Mouse (Mus musculus): ENCODE measurements around the gene Rspry1. TPM values are rescaled to one million over a fixed set of nuclear protein-coding genes. Genes with fewer than 3 reads are reported as not detected.

Rspry1 gene
- total RNA-seq, 2 experiments from 2014 or later, result 31.8 to 35.3 TPM

DNA sequence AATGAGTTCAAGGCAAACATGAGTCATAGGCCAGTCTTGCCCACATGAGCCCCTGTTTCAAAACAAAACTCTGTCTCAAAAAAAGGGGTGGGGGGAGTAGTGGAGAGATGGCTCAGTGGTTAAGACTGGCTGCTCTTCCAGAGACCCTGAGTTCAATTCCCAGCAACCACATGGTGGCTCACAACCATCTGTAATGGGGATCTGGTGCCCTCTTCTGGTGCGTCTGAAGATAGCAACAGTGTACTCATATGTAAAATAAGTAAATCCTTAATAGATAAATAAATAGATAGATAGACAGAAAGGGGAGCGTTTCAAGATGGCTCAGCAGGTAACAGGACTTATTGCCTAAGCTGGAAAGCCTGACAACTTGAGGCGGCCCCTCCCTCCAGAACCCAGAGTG, 78.7 kb downstream of the Rspry1 start:
- ATAC-seq (ENCODE audit: poor library complexity, severe bottlenecking), result no peak

DNA sequence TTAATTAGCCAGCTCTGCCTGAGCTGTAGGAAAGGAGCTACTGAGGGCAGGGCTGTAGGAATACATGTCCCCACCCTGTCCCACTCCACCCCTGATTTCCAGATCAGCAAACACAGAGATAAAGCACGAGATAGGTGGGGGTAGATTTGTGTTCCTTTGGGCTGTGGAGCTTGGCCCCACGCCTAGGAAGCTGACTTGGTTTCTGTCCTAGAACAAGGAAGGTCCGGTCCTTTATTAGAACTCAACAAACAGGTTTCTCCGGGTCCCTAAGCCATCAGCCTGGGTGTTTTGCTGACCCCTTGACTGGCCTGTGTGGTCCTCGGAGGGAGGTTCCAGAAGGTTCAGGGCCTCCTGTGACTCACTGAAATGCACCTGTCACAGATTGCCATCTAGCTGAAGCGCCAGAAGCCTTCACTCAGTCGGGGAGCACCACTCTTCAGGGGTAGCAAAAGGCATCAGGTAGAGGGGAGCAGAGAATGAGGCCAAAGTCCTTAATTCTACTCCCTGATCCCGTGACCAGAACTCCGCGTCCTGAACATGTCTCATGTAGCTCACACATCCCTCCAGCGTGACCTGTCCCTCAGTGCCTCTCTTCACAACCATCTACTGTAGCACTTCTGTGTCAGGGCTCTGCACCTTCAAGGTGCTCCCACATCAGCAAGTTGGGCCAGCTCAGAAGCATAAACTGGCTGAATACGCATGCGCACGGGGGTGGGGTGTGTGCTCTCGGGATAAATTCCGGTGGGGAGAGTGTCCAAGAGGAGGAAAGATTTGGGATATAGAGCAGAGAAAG, 81.2 kb downstream of the Rspry1 start:
- no peak for ATAC-seq (ENCODE audit: poor library complexity, severe bottlenecking)

DNA sequence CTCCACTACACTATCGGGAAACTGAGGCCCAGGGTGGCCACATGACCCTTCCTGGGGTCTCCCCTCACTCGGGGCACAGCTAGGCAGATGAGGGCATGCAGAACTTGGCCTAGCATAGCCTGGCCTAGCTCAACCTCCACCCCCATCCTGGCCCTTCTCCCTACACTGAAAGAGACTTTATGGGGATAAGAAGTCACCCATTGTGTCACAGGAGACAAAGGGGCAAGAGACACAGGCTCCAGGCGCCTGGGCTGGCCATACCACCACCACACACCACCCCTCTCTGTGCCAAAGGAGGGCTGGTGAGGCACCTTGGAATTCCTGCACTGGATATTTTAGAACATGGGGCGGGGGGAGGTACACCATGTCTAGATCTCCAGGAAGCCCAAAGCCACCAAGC, 82.5 kb downstream of the Rspry1 start:
- no peak for ATAC-seq (ENCODE audit: poor library complexity, severe bottlenecking)

DNA sequence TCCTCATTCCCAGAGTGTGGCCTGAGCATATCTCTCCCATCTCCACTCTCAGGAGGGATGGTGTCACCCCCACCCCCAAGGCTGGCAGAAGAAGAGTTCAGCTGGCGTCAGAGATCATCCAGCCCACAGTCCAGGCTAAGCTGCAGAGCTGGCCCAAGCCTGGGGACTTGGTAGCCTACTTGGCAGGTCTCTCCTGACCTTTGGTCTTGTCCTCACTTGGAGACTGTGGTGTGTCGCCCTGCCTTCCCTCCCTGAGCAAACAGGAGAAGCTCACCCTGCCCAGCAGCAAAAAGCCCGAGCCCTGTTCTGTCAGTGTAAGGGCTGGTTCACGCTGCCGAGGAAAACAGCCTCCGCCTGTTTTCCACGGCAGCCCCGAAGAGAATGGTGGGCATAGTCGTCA, 84.2 kb downstream of the Rspry1 start:
- no peak for ATAC-seq (ENCODE audit: poor library complexity, severe bottlenecking)

DNA sequence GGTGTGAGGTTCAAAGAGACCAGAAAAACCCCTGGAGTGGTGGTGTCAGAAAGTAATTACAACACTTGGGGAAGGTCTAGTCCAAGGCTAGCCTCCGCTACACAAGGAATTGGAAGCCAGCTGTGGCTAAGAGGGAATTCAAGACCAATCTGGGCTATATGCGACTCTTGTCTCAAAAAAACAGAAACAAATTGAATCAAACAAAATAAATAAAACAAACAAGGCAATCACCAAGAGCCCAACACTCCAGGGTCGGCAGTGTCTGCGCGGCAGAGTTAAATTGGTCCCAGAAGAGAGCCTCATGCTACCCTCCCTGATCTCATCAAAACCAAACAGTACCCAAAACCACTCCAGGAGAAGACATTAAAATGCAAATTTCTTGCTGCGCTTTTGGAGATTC, 93.0 kb downstream of the Rspry1 start:
- ATAC-seq (ENCODE audit: poor library complexity, severe bottlenecking), result no peak

DNA sequence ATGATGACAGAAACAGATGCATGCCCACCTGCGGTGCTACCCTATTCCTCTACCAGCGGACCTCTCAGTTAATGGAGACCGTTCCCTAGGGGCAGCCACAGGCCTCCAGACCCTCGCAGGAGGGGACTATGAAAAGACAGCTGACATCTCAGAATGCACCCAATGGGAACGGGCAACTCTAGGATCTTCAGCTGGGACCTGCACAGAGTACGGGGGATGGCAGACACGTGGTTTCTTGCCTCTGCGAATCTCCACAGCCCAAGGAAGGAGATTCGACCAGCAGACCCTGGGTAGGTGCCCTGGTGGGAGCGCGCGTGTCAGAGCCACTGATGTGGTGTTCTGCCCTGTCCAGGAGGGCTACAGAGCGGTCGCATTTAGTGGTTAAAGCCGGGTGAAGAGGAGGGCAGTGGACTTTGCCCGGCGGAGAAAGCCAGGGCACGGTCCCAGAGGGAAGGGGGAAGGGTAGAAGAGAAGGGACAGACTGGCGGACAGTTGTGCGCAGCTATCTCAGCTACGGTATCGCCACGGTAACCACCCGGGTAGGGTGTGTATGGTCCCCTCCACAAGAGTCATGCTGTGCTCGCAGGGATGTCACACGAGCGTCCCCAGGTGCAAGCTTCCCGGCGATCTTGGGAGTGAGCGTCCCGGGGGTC, 93.7 kb downstream of the Rspry1 start:
- peak; percentile 36 for ATAC-seq (ENCODE audit: poor library complexity, severe bottlenecking)

DNA sequence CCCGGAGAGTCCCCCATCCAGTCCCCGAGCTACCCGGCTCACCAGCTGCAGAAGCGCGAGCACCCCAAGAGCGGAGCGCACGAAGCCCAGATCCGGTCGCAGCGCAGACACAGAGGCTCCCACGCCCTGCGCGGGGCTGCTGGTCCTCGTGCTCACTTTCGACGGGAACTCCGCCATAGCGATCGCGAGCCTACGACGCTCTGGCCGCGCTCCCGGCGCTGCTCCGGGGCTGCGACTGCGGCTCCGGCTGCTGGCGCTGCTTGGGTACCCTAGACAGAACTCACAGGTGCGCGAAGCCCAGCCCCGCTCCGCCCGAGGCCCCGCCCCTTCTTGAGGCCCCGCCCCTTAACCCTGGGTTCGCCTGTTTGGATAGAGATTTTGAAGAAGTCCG, 94.3 kb downstream of the Rspry1 start, which contains the start of gene Pllp:
Pllp (minus strand) TSS at position 285 of the 391 bp plus-strand sequence.
- ATAC-seq (ENCODE audit: poor library complexity, severe bottlenecking), result peak; percentile 79

DNA sequence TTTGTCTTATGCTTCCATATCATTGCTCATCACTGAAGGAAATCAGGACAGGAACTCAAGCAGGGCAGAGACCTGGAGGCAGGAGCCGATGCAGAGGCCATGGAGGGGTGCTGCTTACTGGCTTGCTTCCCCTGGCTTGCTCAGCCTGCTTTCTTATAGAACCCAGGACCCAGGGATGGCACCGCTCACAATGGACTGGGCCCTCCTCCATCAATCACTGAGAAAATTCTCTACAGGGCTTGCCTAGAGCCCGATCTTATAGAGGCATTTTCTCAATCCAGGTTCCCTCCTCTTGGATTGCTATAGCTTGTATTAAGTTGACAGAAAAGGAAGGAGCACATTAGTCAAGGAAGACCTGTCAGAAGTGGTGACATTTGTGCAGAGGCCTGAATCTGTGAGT, 94.8 kb downstream of the Rspry1 start:
- ATAC-seq (ENCODE audit: poor library complexity, severe bottlenecking), result no peak

DNA sequence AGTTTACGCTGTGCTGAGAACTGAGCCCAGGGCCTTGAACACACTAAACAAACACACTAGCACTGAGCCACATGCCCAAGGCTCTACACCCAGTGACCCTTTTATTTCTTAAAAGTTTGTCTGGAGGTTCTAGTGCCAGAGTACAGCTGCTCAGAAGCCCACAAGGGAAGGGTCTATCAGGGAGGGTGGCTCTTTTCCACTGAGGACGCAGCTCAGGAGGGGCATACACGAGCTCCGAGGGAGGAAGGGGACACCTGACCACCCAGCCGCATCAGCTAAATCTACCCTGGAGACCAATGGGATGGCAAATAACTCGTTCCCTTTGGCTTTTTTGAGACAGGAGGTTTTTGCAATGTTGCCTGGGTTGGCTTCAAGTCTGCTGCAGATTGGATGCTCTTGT, 96.2 kb downstream of the Rspry1 start:
- no peak for ATAC-seq (ENCODE audit: poor library complexity, severe bottlenecking)

DNA sequence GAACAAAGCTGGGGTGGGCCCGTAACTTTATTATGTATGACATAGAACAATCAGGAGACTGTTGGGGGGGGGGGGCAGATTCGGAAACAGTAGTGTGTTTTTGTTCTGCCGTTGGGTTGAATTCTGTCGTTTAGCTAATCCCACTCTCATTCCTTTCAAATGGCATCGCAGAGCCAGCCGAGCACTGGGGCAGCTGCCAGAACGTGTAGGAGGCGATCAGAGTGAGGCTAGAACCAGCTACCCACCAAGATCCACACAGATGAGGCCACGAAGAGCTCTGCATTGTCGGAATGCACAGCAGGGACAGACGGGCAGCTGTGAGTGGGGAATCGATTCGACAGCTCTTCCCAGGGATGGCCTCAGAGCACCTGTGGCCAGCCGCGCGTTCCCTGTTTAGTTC, 97.6 kb downstream of the Rspry1 start:
- no peak for ATAC-seq (ENCODE audit: poor library complexity, severe bottlenecking)

DNA sequence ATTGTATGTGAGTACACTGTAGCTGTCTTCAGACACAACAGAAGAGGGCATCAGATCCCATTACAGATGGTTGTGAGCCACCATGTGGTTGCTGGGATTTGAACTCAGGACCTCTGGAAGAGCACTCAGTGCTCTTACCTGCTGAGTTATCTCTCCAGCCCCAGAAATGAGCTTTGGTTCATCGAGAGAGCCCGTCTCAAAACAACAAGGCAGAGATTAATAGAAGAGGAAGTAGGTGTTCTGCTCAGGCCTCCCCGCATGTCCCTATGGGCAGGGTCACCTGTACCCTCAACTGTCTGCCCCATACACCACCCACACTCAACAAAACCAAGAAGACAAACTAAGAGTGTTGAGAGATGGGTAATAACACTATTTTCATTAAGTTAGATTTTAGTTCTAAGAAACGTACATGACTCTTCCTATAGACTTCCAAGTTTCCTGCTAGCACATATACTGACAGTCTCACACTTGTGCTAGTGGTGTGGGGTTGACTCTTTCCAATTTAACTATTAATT, 98.7 kb downstream of the Rspry1 start:
- no peak for ATAC-seq (ENCODE audit: poor library complexity, severe bottlenecking)

DNA sequence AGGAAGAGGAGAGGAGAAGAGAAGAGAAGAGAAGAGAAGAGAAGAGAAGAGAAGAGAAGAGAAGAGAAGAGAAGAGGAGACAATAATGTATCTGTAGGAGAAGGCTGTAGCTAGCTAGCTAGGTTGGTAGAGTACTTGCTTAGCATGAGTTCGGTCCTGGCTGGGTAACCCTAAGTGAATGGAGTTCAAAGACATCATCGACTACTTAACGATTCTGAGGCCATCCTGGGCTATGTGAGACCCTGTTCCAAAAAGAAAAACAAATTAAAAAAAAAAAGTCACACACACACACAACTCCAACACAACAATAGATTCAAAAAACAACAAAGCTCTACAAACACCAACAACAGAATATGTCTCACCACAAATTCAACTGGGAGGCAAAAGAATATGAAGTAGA, 100.4 kb downstream of the Rspry1 start:
- ATAC-seq (ENCODE audit: poor library complexity, severe bottlenecking), result no peak

DNA sequence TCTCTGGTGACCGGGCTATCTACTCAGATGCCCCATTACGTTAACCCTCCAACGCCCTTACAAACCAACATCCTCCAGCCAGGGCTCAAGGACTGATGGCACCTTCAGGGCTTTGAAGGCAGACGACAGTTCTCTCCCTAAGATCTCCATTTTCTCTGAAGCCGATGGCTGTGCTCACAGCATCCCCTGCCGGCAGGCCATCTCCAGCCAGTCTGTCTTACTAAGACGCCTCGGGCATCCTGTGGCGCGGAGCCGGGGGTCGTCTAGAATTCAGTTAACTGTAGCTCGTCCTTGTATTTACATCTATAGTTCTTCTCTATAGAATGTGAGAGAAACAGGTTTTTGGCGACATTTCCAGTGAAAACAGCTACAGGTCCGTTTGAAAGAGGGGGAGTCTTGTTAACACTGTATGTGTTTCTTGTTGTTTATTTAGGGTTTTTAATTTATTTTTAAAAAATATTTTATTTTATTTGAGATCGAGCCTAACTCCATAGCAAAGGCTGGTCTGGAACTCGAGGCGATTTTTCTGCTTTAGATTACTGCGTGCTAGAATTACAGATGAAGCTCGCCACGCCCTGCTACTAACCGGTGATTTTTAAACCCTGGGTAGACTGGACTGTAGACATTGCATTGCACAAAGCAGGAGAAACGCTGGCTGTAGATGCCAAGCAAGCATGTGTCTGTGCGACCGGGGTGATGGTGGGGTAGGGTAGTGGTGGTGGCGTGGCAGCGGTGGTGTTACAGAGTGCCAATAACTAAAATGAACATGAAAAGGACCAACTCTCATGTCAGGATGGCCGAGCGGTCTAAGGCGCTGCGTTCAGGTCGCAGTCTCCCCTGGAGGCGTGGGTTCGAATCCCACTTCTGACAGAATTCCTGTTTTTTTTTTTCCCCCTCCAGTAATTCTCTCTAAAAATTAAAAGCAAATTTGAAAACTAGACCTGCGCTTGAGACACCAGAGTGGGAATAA, 101.4 kb downstream of the Rspry1 start:
- ATAC-seq (ENCODE audit: poor library complexity, severe bottlenecking), result peak; percentile 68

DNA sequence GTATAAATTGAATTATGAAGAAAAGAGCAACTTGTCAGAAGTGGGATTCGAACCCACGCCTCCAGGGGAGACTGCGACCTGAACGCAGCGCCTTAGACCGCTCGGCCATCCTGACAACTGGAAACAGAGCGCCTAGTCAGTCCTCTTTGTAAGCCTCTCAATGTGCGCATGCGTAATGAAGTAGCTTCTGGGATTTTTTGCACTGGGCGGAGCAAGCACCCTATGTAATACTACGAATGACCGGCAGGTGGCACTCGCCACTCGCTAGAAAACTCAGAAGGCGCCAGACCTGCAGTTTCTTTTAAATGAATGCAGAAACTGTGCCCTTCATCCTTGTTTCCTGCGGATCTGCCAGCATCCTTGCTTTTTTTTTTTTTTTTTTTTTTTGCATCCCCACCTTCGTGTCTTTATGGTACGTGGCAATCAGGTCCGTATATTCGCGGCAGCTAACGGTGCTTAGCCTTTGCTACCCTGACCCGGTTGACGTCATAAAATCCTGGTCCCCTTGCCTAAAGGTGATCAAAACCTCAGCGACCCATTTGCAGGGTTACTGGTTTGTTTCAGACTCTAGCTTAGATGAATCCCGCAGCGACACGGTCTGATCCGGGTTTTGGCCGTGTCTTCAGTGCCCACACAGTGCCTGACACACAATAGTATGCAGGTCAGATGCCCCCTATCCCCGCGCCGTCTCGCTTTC, 102.4 kb downstream of the Rspry1 start:
- ATAC-seq (ENCODE audit: poor library complexity, severe bottlenecking), result peak; percentile 82

DNA sequence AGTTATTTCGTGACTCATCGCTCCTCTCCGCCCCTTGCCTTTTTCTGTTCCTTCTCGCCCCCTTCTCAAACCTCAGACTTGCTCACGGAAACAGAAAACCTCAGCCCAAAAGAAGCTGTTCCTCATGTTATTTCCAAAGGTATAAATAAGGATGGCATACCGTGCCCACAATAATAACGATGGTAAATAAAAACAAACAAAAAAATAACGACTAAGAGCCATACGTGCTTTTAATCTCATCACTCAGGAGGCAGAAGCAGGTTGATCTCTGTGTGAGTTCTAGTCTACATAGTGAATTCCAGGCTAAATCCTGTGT, 102.9 kb downstream of the Rspry1 start:
- ATAC-seq (ENCODE audit: poor library complexity, severe bottlenecking), result no peak

DNA sequence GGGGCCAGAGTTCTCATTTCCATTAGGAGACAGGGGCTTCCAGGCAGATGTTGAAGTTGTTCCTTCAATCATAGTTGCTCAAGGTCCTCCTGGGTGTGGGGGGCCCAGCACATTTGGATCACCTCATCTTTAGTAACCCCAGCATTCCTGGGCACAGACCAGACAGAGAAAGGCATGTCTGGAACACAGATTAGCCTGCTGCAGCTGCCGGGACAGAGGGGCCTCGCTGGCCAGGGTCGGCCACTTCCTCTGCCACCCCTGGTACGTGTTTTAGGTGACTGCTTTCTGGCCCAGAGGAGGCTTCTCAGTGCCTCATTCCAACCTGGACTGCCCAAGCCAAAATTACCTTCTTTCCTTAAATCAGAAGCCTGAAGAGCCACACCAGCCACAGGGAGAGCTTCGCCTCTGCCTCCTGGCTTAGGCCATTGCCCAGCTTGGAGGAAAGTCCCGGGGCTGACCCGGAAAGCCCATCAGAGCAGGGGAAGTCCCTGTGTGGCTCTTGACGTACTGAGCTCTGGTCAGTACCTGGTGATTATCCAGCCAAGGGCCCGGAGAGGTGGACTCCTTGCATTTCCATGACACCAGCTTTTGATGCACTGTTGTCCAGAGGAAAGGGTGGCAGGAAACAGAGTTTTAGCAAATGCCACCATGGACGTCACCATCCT, 104.0 kb downstream of the Rspry1 start:
- ATAC-seq (ENCODE audit: poor library complexity, severe bottlenecking), result no peak

DNA sequence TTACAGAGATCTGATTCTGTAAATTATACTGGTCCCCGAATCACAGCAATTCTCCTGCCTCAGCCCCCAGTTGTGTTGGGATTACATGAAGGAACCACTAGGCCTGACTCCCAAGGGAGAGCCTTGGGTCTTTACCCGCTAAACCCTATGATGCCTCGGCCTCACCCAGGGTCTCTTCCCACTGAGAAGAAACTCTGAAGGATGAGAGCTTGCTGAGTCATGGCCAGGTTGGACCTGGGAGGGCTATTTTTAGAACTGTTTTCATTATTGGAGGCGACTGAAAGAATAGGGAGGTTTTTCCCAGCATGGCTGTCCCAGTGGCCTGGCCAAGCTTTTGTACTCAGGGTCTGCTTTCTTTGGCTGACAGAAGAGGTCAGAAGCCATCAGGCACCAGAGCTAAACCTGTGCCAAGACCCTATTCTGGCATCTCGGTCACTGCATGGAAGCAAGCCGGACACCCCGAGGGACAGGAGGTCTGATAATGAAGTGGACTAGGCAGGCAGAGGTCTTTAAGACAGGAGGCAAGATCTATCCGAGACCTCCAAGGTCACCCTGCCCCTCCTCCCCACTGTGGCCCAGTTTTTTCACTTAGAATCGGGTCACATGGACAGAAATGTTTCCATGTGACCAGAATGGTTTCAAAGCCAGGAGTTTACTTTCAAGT, 105.1 kb downstream of the Rspry1 start:
- ATAC-seq (ENCODE audit: poor library complexity, severe bottlenecking), result no peak

Data from megakaryocyte, adult 5-6 weeks (primary cell).